Mouse (Mus musculus): ENCODE results near the gene Rassf1.
A peak's percentile ranks its signal among the peaks of the same experiment; 100 is the strongest.
"Not testable (repeated sequence)": the region's sequence is repeated elsewhere in the genome, so short reads cannot be mapped to it uniquely, and the experiment has no call there.

Gene Rassf1

GRCm38 (mm10) chr9:107556346-107556745, 5.0 kb downstream of the Rassf1 start:
- no peak for DNase-seq (ENCODE audit: low spot score)

GRCm38 (mm10) chr9:107563029-107563581, 11.8 kb downstream of the Rassf1 start, which contains the start of gene Tusc2:
Gene Tusc2 (plus strand): TSS chr9:107563255.
- peak; percentile 90 for DNase-seq (ENCODE audit: low spot score)

GRCm38 (mm10) chr9:107565556-107565955, 14.2 kb downstream of the Rassf1 start:
- not testable (repeated sequence) for DNase-seq (ENCODE audit: low spot score)

GRCm38 (mm10) chr9:107566041-107566709, 14.8 kb downstream of the Rassf1 start:
- peak; percentile 80 for DNase-seq (ENCODE audit: low spot score)

- no peak for DNase-seq (ENCODE audit: low spot score)
These were observed 15.5 kb downstream of the Rassf1 start for GRCm38 (mm10) chr9:107566855-107567254.

GRCm38 (mm10) chr9:107567702-107568319, 16.5 kb downstream of the Rassf1 start, which contains the start of gene Hyal2:
Gene Hyal2 (plus strand): TSS chr9:107567945.
- no peak for DNase-seq (ENCODE audit: low spot score)

- peak; percentile 87 for DNase-seq (ENCODE audit: low spot score)
These were observed 17.2 kb downstream of the Rassf1 start for GRCm38 (mm10) chr9:107568331-107569261.

GRCm38 (mm10) chr9:107569270-107569669, 17.9 kb downstream of the Rassf1 start:
- DNase-seq (ENCODE audit: low spot score): no peak

GRCm38 (mm10) chr9:107570016-107570415, 18.7 kb downstream of the Rassf1 start:
- no peak for DNase-seq (ENCODE audit: low spot score)

- DNase-seq (ENCODE audit: low spot score): no peak
These were observed 19.5 kb downstream of the Rassf1 start for GRCm38 (mm10) chr9:107570845-107571244.

GRCm38 (mm10) chr9:107571534-107572326, 20.4 kb downstream of the Rassf1 start:
- no peak for DNase-seq (ENCODE audit: low spot score)

- DNase-seq (ENCODE audit: low spot score): no peak
These were observed 20.9 kb downstream of the Rassf1 start for GRCm38 (mm10) chr9:107572327-107572662.

GRCm38 (mm10) chr9:107573774-107574173, 22.4 kb downstream of the Rassf1 start:
- not testable (repeated sequence) for DNase-seq (ENCODE audit: low spot score)

- DNase-seq (ENCODE audit: low spot score): no peak
These were observed 24.4 kb downstream of the Rassf1 start for GRCm38 (mm10) chr9:107575579-107576356.

- peak; percentile 85 for DNase-seq (ENCODE audit: low spot score)
These were observed 25.2 kb downstream of the Rassf1 start, which contains the start of gene Hyal1 for GRCm38 (mm10) chr9:107576357-107577107. Gene Hyal1 (plus strand): TSS chr9:107576927.

- DNase-seq (ENCODE audit: low spot score): no peak
These were observed 26.5 kb downstream of the Rassf1 start for GRCm38 (mm10) chr9:107577871-107578270.

- no peak for DNase-seq (ENCODE audit: low spot score)
These were observed 27.2 kb downstream of the Rassf1 start, which contains the start of gene Naa80 for GRCm38 (mm10) chr9:107578587-107578986. Gene Naa80 (plus strand): TSS chr9:107578887.

GRCm38 (mm10) chr9:107579023-107579900, 27.9 kb downstream of the Rassf1 start:
- no peak for DNase-seq (ENCODE audit: low spot score)
